Mouse (Mus musculus) spleen, adult 2 months (tissue): Measurements from ENCODE around the gene Klhl5. TPM values are rescaled to one million over a fixed set of nuclear protein-coding genes. Genes with fewer than 3 reads are reported as not detected.

Experiments used
- DNase-seq, 2 experiments: peaks; one replicate each; pipeline versions ENCODE4 v3.0.0 to v3.0.0-alpha.2; 2012 to 2021; ENCODE audit warnings: low spot score in 2 of 2, low read depth in 1 of 2
- H3K27ac ChIP-seq: fragments of 200-500 bp; 2 replicates; pipeline ENCODE4 v1.5.1; 2012; ENCODE audit warnings: low read length, inconsistent platforms; ENCODE audit not compliant: insufficient read depth
- H3K27me3 ChIP-seq: fragments of 200-500 bp; 2 replicates; pipeline ENCODE4 v1.6.1; 2012; ENCODE audit warnings: mild to moderate bottlenecking, moderate library complexity, low read length, inconsistent platforms; ENCODE audit not compliant: control insufficient read depth, insufficient read depth
- H3K36me3 ChIP-seq: fragments of 200-500 bp; 2 replicates; pipeline ENCODE4 v1.6.1; 2012; ENCODE audit warnings: mild to moderate bottlenecking, low read length, inconsistent platforms; ENCODE audit not compliant: control insufficient read depth, insufficient read depth
- H3K4me1 ChIP-seq: fragments of 200-500 bp; 2 replicates; pipeline ENCODE4 v1.6.1; 2011; ENCODE audit warnings: inconsistent platforms; ENCODE audit not compliant: control insufficient read depth, insufficient read depth, insufficient read length
- H3K4me3 ChIP-seq: fragments of 200-500 bp; 2 replicates; pipeline ENCODE4 v1.5.1; 2011; ENCODE audit warnings: mild to moderate bottlenecking, inconsistent platforms; ENCODE audit not compliant: insufficient read depth, insufficient read length; ENCODE audit errors: extremely low read depth
- CTCF ChIP-seq: fragments of 200-500 bp; IDR thresholded peaks from 2 replicates; pipeline ENCODE4 v1.5.1; 2011; ENCODE audit warnings: mild to moderate bottlenecking, inconsistent platforms; ENCODE audit not compliant: insufficient read depth, insufficient read length, insufficient replicate concordance; ENCODE audit errors: extremely low read depth
- POLR2A ChIP-seq: fragments of 200-500 bp; IDR thresholded peaks from 2 replicates; pipeline ENCODE4 v1.6.1; 2011; ENCODE audit warnings: low read depth, low read length, inconsistent platforms
- WGBS: fragments of 180-500 bp; shearing (Covaris S2); methylation state at CpG from one replicate; pipeline ENCODE4 v1.1.7; 2018; 5-methylcytosine and 5-hydroxymethylcytosine counted together
- polyA plus RNA-seq: library from polyadenylated mRNA; depleted of rRNA; stranded (reverse); fragments of >200 nt; gene quantifications from 2 replicates; pipeline ENCODE4 v1.2.3, GENCODE M21; 2012

Klhl5 gene
- polyA plus RNA-seq, 1 experiment: 15.1 TPM

DNA sequence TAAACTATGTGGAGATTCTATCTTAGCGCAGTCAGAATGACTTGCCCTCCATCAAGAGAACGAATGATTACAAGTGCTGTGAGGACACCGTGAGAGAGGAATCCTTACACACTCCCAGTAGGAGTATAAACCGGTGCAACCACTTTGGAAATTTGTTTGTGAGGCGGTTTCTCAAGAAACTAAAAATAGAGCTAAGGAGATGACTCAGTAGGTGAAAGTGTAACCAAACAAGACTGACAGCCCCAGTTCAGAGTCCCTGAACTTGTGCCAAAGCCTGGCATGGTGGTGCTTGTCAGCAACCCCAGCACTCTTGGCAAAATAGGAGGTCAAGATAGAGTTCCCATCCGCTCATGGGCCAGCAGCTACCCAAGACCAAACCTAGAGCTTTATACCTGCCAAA, 20.8 kb upstream of the Klhl5 start:
- Histone ChIP-seq H3K36me3 (no peaks in the 10 kb centered on the region), H3K27ac (no peak overlapping the region), H3K4me3 (no peak overlapping the region), H3K4me1 (no peaks in the 10 kb centered on the region), H3K27me3 (no peaks in the 10 kb centered on the region)
- DNase-seq: no peak
- TF ChIP-seq POLR2A (no peak), CTCF (no peak)
- 67% methylated on average over 6 of the region's 6 CpGs for WGBS

DNA sequence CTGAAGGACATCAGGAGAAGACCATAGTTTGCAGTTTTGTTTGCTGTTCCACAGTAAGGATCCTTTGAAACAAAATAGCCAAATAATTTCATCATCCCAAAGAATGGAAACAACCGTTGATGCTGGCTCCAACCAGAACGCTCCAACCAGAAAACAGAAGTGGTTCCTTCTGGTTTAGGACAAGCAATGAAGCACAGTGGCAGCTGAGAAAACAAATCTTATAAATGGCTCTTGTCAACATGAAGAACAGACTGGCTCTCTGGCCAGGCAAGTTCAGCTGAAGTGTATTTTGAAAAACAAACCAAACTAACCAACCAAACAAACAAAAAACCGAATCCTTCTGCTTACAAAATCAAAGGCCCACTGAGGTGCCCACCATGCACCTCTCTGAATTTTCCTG, 17.6 kb upstream of the Klhl5 start:
- WGBS: 72% methylated on average over 3 of the region's 3 CpGs
- Histone ChIP-seq H3K27ac (no peak overlapping the region), H3K27me3 (no peaks in the 10 kb centered on the region), H3K4me3 (no peak overlapping the region), H3K4me1 (no peaks in the 10 kb centered on the region), H3K36me3 (no peaks in the 10 kb centered on the region)
- no peak for DNase-seq
- TF ChIP-seq POLR2A (no peak), CTCF (no peak)

DNA sequence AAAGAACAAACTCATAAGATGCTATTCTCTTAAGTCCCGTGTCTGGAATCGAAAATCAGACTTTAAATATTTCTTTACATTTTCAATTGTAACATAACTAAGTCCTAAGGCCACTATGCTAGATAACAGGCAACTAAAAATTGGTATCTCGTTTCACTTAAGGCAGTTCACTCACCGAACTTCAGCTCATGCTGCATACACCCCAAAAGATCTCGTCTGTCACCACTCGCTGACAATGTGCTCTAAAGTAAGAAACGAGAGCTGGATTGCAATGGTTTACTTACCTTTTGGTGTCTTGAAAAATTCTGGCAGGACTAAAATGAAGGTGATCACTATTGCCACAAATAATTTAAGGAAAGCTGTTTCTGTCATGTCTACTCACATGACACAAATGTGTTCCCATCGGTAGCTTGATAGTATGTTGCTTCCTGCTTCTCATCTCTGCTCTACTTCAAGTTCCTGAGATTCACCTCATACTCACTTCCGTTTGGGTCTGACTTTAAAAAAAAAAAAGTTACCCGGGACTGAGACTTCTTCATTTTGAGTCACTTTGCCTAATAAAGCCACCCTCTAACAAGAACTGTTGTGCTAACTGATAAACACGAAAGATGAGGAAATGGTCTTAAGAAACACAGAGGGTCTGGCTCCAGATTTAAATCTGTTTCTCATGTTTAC, 16.0 kb upstream of the Klhl5 start:
- H3K36me3 ChIP-seq: no peaks in the 10 kb centered on the region
- TF ChIP-seq POLR2A (peak; percentile 16), CTCF (no peak)
- peak overlapping the region; percentile 54; the same call in 1 of the 2 replicates for H3K27ac ChIP-seq
- no peaks in the 10 kb centered on the region for H3K4me1 ChIP-seq
- peak in 1 of 2 experiments; percentile 54 for DNase-seq
- H3K4me3 ChIP-seq: peak overlapping the region; percentile 46
- H3K27me3 ChIP-seq: no peaks in the 10 kb centered on the region
- WGBS: 17% methylated on average over 11 of the region's 11 CpGs

DNA sequence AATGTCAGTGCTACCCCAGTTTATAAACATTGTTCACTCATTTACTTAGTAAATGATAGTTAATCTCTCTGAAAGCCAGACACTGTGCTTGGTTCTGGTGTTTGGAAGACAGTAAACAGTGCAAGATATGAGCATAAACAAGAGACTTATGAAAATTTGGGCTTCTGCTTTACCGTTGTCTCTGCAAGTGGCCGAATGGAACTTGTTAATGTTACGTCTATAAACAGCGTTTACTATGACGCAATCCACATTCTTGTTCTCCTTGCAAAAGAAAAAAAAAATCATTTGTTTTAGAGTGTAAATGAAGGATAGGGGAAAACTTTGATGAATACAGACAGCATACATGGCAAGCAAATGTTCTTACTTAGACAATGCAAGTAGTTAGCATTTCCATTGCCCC, 15.4 kb upstream of the Klhl5 start, which contains the start of gene Tmem156:
TSS of gene Tmem156 (minus strand) at position 212 of the 400 bp plus-strand sequence.
- Histone ChIP-seq H3K4me3 (peak within 1 kb of the TSS; percentile 46), H3K27ac (peak within 1 kb of the TSS; percentile 54; the same call in 1 of the 2 replicates), H3K27me3 (no peaks in the 10 kb centered on the region), H3K36me3 (no peaks in the 10 kb centered on the region), H3K4me1 (no peaks in the 10 kb centered on the region)
- no peak for TF ChIP-seq POLR2A
- TF ChIP-seq CTCF: no peak
- 66% methylated on average over 5 of the region's 5 CpGs for WGBS
- DNase-seq: no peak

DNA sequence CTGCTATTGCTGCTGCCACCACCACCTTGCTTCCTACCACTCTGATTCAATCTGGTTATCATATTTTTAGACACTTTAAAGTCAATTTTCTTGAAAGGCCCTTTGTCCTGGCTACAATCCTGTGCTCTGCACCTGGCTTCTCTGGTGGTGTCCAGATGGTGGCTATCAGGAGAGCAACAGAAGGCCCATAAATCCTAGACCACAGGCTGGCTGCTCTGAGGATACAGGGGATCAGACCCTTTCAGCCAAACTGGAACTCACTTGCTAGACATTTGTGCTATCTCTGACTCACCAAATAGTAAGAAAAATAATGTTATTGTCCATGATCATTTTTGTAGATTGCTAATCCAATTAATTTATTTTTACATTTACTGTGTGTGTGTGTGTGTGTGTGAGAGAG, 13.6 kb upstream of the Klhl5 start:
- Histone ChIP-seq H3K36me3 (no peaks in the 10 kb centered on the region), H3K27ac (no peak overlapping the region), H3K4me3 (no peak overlapping the region), H3K4me1 (no peaks in the 10 kb centered on the region), H3K27me3 (no peaks in the 10 kb centered on the region)
- TF ChIP-seq CTCF (no peak), POLR2A (no peak)
- DNase-seq: no peak

DNA sequence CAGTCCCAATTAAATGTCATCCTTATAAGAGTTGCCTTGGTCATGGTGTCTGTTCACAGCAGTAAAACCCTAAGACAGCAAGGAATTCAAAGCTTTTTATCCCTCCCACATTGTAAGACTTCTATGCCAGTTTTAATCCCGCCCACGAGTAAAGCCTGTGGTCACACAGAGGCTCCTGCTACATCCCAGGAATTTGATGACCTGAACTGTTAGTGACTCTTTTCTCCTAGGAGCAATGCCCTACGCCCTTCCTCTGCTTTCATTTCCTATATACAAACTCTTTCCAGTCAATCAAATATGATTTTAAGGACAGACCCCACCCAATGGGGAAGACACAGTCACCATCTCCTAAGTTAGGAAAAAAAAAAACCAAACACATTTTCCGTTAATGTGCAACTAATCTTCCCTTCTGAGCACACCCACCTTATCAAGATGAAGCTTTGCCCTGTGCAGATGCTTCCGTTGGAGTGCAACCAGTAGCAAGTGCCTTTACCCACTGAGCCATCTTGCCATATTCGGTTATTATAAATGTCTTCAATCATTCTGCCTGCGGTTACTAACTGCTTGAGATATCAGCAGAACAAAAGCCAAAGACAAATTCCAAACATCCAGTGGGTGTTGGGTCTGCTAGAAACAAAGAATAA, 12.3 kb upstream of the Klhl5 start:
- no peak overlapping the region for H3K27ac ChIP-seq
- H3K36me3 ChIP-seq: no peaks in the 10 kb centered on the region
- H3K4me3 ChIP-seq: no peak overlapping the region
- TF ChIP-seq POLR2A (no peak), CTCF (no peak)
- H3K4me1 ChIP-seq: no peaks in the 10 kb centered on the region
- DNase-seq: no peak
- 87% methylated on average over 7 of the region's 7 CpGs for WGBS
- no peaks in the 10 kb centered on the region for H3K27me3 ChIP-seq

DNA sequence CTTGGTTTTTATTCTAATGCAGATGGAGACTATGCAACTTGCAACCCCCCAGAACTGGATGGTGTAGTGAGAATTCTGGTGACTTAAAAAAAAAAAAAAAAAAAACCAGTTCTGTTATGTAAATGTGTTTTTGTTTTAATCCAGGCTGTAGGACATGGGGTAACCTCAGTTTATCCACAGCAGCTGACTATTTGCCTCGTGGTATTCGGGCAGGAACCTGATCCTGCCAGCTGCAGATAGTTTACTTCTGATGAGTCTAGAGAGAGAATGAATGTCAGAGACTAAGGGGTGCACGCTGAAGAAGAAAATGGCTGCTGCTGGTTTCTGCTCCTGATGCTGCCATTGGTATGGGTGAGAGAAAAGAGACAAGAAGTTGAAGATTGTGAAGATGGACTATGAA, 11.3 kb upstream of the Klhl5 start:
- Histone ChIP-seq H3K4me1 (no peaks in the 10 kb centered on the region), H3K36me3 (no peaks in the 10 kb centered on the region), H3K4me3 (no peak overlapping the region), H3K27ac (no peak overlapping the region), H3K27me3 (no peaks in the 10 kb centered on the region)
- TF ChIP-seq CTCF (no peak), POLR2A (no peak)
- DNase-seq: no peak
- 77% methylated on average over 3 of the region's 3 CpGs for WGBS
